In the genomic region with DNA sequence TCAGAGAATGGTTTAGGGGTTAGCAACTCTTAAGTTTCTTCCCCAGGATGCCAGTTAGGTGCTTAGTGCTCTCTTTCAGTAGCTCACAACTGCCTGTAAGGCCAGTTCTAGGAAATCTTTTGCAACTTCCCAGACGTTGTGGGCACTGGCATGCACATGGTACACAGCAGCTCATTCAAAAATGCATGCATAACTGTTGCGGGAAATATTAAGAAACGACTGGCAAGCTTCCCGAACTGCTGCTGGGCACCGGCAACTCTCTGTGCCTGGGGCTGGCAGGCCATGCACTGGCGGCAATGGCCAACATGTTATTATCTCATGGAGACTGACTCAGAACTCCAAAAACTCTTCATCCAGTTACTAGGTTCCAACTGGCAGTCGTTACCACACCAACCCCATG, we compare ENCODE assay signal across 27 mouse cellular contexts.
DNase-seq lines count a peak whose midpoint lies in the region; ATAC-seq and TF ChIP-seq lines count a peak whose summit lies in the region.
"Had no signal": no experiment of that assay in that cellular context is flagged by ENCODE, and none has a peak within 500 bp of the region (broad histone marks: within the 10 kb centered on the region; RNA-seq: fewer than 3 reads in every experiment).

No protein-coding gene starts in this region.

- no peak for ATAC-seq in hindbrain, postnatal 0 days
- ATAC-seq in megakaryocyte progenitor cell, adult 5-6 weeks (replicated peaks; ENCODE audit: poor library complexity) = peak; percentile 91
- ATAC-seq: forebrain, embryonic 15.5 days; intestine, postnatal 0 days; midbrain, embryonic 15.5 days; Patski had no signal

- H3K9ac ChIP-seq in hindbrain, postnatal 0 days (replicated peaks; ENCODE audit: low read length) = no peak overlapping the region
- H3K9ac ChIP-seq: embryonic facial prominence, embryonic 12.5 days; forebrain, embryonic 15.5 days; hindbrain, embryonic 13.5 days; limb, embryonic 12.5 days; lung, embryonic 15.5 days; midbrain, embryonic 15.5 days had no signal

- H3K9me3 ChIP-seq in hindbrain, postnatal 0 days (ENCODE audit: low read length) = no peaks in the 10 kb centered on the region
- H3K9me3 ChIP-seq in hindbrain, embryonic 10.5 days = no peaks in the 10 kb centered on the region
- H3K9me3 ChIP-seq: embryonic facial prominence, embryonic 12.5 days; forebrain, embryonic 10.5 days; forebrain, embryonic 15.5 days; hindbrain, embryonic 13.5 days; limb, embryonic 12.5 days; lung, embryonic 15.5 days; midbrain, embryonic 15.5 days had no signal

- H3K36me3 ChIP-seq in hindbrain, postnatal 0 days (ENCODE audit: insufficient read depth, low read length) = no peaks in the 10 kb centered on the region
- H3K36me3 ChIP-seq in hindbrain, embryonic 10.5 days = no peaks in the 10 kb centered on the region
- H3K36me3 ChIP-seq: embryonic facial prominence, embryonic 12.5 days; forebrain, embryonic 10.5 days; forebrain, embryonic 15.5 days; hindbrain, embryonic 13.5 days; limb, embryonic 12.5 days; lung, embryonic 15.5 days; midbrain, embryonic 15.5 days had no signal

- no peaks in the 10 kb centered on the region for H3K27me3 ChIP-seq in hindbrain, postnatal 0 days (ENCODE audit: insufficient read depth, low read length)
- H3K27me3 ChIP-seq in hindbrain, embryonic 10.5 days (ENCODE audit: insufficient read depth, poor library complexity, severe bottlenecking) = no peaks in the 10 kb centered on the region
- H3K27me3 ChIP-seq: embryonic facial prominence, embryonic 12.5 days; forebrain, embryonic 15.5 days; hindbrain, embryonic 13.5 days; limb, embryonic 12.5 days; lung, embryonic 15.5 days; midbrain, embryonic 15.5 days; Patski had no signal

- H3K4me3 ChIP-seq in hindbrain, postnatal 0 days (ENCODE audit: low read length) = no peak overlapping the region
- H3K4me3 ChIP-seq in hindbrain, embryonic 10.5 days = no peak overlapping the region
- H3K4me3 ChIP-seq: embryonic facial prominence, embryonic 12.5 days; forebrain, embryonic 10.5 days; forebrain, embryonic 15.5 days; hindbrain, embryonic 13.5 days; limb, embryonic 12.5 days; lung, embryonic 15.5 days; midbrain, embryonic 15.5 days had no signal

- no peak overlapping the region for H3K4me2 ChIP-seq in hindbrain, postnatal 0 days (ENCODE audit: low read depth, low read length)
- H3K4me2 ChIP-seq: embryonic facial prominence, embryonic 12.5 days; forebrain, embryonic 15.5 days; heart, embryonic 11.5 days; hindbrain, embryonic 13.5 days; limb, embryonic 12.5 days; liver, embryonic 11.5 days; lung, embryonic 15.5 days; midbrain, embryonic 15.5 days had no signal

- H3K27ac ChIP-seq in hindbrain, postnatal 0 days = no peak overlapping the region
- H3K27ac ChIP-seq in hindbrain, embryonic 10.5 days = no peak overlapping the region
- H3K27ac ChIP-seq: embryonic facial prominence, embryonic 12.5 days; forebrain, embryonic 10.5 days; forebrain, embryonic 15.5 days; hindbrain, embryonic 13.5 days; limb, embryonic 12.5 days; lung, embryonic 15.5 days; midbrain, embryonic 15.5 days had no signal

- TF ChIP-seq CTCF in hindbrain, postnatal 0 days (IDR thresholded peaks at IDR 0.05; ENCODE audit: low read depth) = no peak

- WGBS in hindbrain, postnatal 0 days = 71% methylated on average over 7 of the region's 7 CpGs
- 89% methylated on average over 7 of the region's 7 CpGs for WGBS in hindbrain, embryonic 10.5 days

- DNase-seq in adrenal gland, postnatal 10 days = peak; percentile 16
- no peak for DNase-seq in adrenal gland, adult 8-10 months
- DNase-seq in hindbrain, postnatal 0 days (ENCODE audit: low spot score) = peak; percentile 6
- DNase-seq in hindbrain, embryonic 10.5 days (ENCODE audit: low spot score) = no peak
- peak; percentile 3 for DNase-seq in adrenal gland, postnatal 25 days
- DNase-seq in ovary, postnatal 10 days (ENCODE audit: low spot score) = no peak
- DNase-seq in liver = no peak
- DNase-seq: cerebellum, adult 2 months; cerebellum, postnatal 36 days; embryo, embryonic 11 days; heart, postnatal 36 days; kidney, postnatal 14 days; layer of hippocampus, adult 9-11 months; lung, postnatal 4 days; right cerebral cortex, postnatal 4 days had no signal

- no peaks in the 10 kb centered on the region for H3K4me1 ChIP-seq in hindbrain, postnatal 0 days (ENCODE audit: insufficient read depth, low read length)
- H3K4me1 ChIP-seq in hindbrain, embryonic 10.5 days (replicated peaks) = no peaks in the 10 kb centered on the region
- H3K4me1 ChIP-seq: embryonic facial prominence, embryonic 12.5 days; forebrain, embryonic 10.5 days; forebrain, embryonic 15.5 days; hindbrain, embryonic 13.5 days; limb, embryonic 12.5 days; lung, embryonic 15.5 days; midbrain, embryonic 15.5 days had no signal

Comparison
In these comparisons a context has a peak if more than half of its experiments do, and no peak if none do; other contexts are left out.
1. DNase-seq: peak in adrenal gland, postnatal 10 days (single experiment), hindbrain, postnatal 0 days (single experiment) and adrenal gland, postnatal 25 days (single experiment); none in adrenal gland, adult 8-10 months (single experiment), hindbrain, embryonic 10.5 days (single experiment), ovary, postnatal 10 days (single experiment) and liver (single experiment).